Mouse (Mus musculus): Measurements from ENCODE around the gene Olfr1496. TPM values are rescaled to one million over a fixed set of nuclear protein-coding genes. Genes with fewer than 3 reads are reported as not detected.

The Olfr1496 gene
- polyA plus RNA-seq, 1 experiment from 2014 or later: not detected

- ATAC-seq (ENCODE audit: insufficient number of reproducible peaks, insufficient read depth, low FRiP score, low TSS enrichment, low read depth): no peak
- no peaks in the 10 kb centered on the region for H3K9me3 ChIP-seq
- no peaks in the 10 kb centered on the region for H3K4me1 ChIP-seq (replicated peaks)
- H3K36me3 ChIP-seq: no peaks in the 10 kb centered on the region
- H3K27ac ChIP-seq: no peak within 1 kb of the TSS
- no peak within 1 kb of the TSS for H3K4me3 ChIP-seq (replicated peaks)
- H3K9ac ChIP-seq (replicated peaks): no peak within 1 kb of the TSS
- no peak within 1 kb of the TSS for H3K4me2 ChIP-seq
- H3K27me3 ChIP-seq: no peaks in the 10 kb centered on the region
These were observed 52.7 kb downstream of the Olfr1496 start, which contains the start of gene Olfr1500 for GRCm38 (mm10) chr19:13830388-13830787. Olfr1500 (minus strand) TSS chr19:13830488.

Other genes starting within 250 kb of the Olfr1496 start
- not detected in 2 replicates for gene Olfr1480, start 250.0 kb upstream of the Olfr1496 start, polyA plus RNA-seq (2016; fragmentation: Nextera tagmentation; extraction: Ambion mirVana)
- gene Olfr1484, start 194.4 kb upstream of the Olfr1496 start, polyA plus RNA-seq (2016; fragmentation: Nextera tagmentation; extraction: Ambion mirVana): not detected in 2 replicates
- not detected in 2 replicates for gene Olfr1487, start 160.5 kb upstream of the Olfr1496 start, polyA plus RNA-seq (2016; fragmentation: Nextera tagmentation; extraction: Ambion mirVana)
- gene Olfr1489, start 146.3 kb upstream of the Olfr1496 start, polyA plus RNA-seq (2016; fragmentation: Nextera tagmentation; extraction: Ambion mirVana): not detected in 2 replicates
- not detected in 2 replicates for gene Olfr1490, start 126.8 kb upstream of the Olfr1496 start, polyA plus RNA-seq (2016; fragmentation: Nextera tagmentation; extraction: Ambion mirVana)
- not detected in 2 replicates for gene Olfr1491, start 80.6 kb upstream of the Olfr1496 start, polyA plus RNA-seq (2016; fragmentation: Nextera tagmentation; extraction: Ambion mirVana)
- not detected in 2 replicates for gene Olfr1493-ps1, start 54.6 kb upstream of the Olfr1496 start, polyA plus RNA-seq (2016; fragmentation: Nextera tagmentation; extraction: Ambion mirVana)
- not detected in 2 replicates for gene Olfr1494, start 38.1 kb upstream of the Olfr1496 start, polyA plus RNA-seq (2016; fragmentation: Nextera tagmentation; extraction: Ambion mirVana)
- not detected in 2 replicates for gene Olfr1495, start 13.3 kb upstream of the Olfr1496 start, polyA plus RNA-seq (2016; fragmentation: Nextera tagmentation; extraction: Ambion mirVana)
- not detected in 2 replicates for gene Olfr1497, start 20.3 kb downstream of the Olfr1496 start, polyA plus RNA-seq (2016; fragmentation: Nextera tagmentation; extraction: Ambion mirVana)
- gene Olfr1499, start 41.6 kb downstream of the Olfr1496 start, polyA plus RNA-seq (2016; fragmentation: Nextera tagmentation; extraction: Ambion mirVana): not detected in 2 replicates
- gene Olfr1500, start 52.6 kb downstream of the Olfr1496 start, polyA plus RNA-seq (2016; fragmentation: Nextera tagmentation; extraction: Ambion mirVana): not detected in 2 replicates
- gene Olfr1501, start 72.8 kb downstream of the Olfr1496 start, polyA plus RNA-seq (2016; fragmentation: Nextera tagmentation; extraction: Ambion mirVana): not detected in 2 replicates
- not detected in 2 replicates for gene Olfr1502, start 83.9 kb downstream of the Olfr1496 start, polyA plus RNA-seq (2016; fragmentation: Nextera tagmentation; extraction: Ambion mirVana)
- gene Olfr1504, start 120.0 kb downstream of the Olfr1496 start, polyA plus RNA-seq (2016; fragmentation: Nextera tagmentation; extraction: Ambion mirVana): not detected in 2 replicates
- gene Olfr1505, start 135.7 kb downstream of the Olfr1496 start, polyA plus RNA-seq (2016; fragmentation: Nextera tagmentation; extraction: Ambion mirVana): not detected in 2 replicates

Data from limb, embryonic 12.5 days (tissue).